Mouse (Mus musculus): ENCODE data around the gene Abcc8.
A peak's percentile ranks its signal among the peaks of the same experiment; 100 is the strongest.

Gene Abcc8

GRCm38 (mm10) chr7:46104256-46104915 is 75.4 kb downstream of the Abcc8 start:
- peak; percentile 78 for DNase-seq

DNA sequence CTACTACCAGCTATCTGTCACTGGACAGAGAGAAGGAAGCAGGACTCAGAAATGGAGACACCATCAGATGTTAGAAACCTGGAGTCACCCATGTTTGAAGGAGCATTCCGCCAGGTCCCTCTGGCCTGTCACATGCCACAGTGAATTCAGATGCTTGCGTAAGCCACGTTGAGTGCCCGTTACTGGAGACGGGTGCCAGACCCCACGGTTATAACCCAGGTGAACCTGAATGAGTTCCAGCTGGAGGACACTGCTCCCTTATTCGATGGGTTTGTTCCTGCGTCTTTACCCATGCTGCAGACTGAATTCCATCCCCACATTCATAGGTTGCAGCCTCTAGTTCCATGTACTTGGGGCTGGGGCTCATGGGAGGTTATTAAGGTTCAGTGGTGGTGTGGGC is 76.1 kb downstream of the Abcc8 start:
- no peak for DNase-seq

DNA sequence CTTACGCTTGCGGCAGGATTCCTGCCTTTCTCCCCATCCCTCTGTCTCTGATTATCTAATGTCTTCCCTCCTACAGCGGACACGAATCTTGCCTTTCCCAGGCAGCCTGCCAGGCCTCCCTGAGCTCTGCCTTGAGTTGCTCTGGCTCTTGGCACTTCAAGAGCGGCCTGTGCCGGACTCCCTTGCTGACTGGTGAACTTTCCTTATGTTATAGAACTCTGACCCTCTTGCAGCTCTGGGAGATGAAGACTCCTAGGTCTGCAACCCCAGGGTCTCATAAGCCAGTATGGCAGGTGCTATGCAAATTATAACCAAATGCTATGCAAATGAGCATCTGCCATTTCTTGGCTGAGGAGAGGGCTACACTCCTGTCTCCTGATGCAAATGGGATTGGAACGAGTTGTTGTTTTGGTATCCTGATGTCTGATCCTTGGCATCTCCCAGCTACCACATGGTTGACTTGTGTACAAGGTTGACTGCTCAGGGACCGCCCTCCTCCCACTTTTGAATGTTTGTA is 76.7 kb downstream of the Abcc8 start:
- peak; percentile 70 for DNase-seq

GRCm38 (mm10) chr7:46100563-46100962 is 79.3 kb downstream of the Abcc8 start, which contains the start of gene Kcnj11:
Gene Kcnj11 (minus strand): TSS chr7:46100764.
- peak; percentile 89 for DNase-seq

GRCm38 (mm10) chr7:46099682-46100081 is 80.2 kb downstream of the Abcc8 start:
- peak; percentile 61 for DNase-seq

DNA sequence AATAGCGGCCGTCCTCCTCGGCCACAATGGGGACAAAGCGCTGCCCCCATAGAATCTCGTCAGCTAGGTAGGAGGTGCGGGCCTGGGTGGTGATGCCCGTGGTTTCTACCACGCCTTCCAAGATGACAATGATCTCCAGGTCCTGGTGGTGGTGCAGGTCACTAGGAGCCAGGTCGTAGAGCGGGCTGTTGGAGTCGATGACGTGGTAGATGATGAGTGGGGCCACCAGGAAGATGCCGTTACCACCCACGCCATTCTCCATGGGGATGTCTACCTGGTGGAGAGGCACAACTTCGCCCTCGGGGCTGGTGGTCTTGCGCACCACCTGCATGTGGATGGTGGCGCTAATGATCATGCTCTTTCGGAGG is 80.9 kb downstream of the Abcc8 start:
- no peak for DNase-seq

- DNase-seq, result peak; percentile 75
Measured at GRCm38 (mm10) chr7:46098221-46098918, 81.5 kb downstream of the Abcc8 start.

GRCm38 (mm10) chr7:46097319-46097783 is 82.5 kb downstream of the Abcc8 start:
- peak; percentile 55 for DNase-seq

- DNase-seq, result peak; percentile 79
Measured at GRCm38 (mm10) chr7:46096136-46096535, 83.7 kb downstream of the Abcc8 start.

GRCm38 (mm10) chr7:46092803-46093202 is 87.0 kb downstream of the Abcc8 start:
- no peak for DNase-seq

DNA sequence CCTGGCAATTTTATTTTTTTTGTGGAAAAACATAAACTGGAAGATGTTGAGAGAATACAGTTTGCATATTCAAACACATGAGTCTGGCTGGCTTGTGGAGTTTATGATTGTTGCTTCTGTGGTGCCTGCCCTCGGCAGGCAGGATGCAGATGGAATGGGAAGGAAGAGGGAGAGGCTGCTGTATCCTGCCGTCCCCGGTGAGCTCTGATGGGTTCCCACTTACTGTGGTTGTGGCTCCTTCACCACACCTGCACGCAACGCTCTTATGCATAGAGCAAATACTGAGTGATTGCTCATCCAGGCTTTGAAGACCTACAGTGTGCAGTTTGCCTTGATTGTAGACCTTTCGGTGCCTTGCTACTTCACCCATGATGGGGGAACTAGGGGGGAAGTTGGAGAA is 91.6 kb downstream of the Abcc8 start:
- DNase-seq, result no peak

DNA sequence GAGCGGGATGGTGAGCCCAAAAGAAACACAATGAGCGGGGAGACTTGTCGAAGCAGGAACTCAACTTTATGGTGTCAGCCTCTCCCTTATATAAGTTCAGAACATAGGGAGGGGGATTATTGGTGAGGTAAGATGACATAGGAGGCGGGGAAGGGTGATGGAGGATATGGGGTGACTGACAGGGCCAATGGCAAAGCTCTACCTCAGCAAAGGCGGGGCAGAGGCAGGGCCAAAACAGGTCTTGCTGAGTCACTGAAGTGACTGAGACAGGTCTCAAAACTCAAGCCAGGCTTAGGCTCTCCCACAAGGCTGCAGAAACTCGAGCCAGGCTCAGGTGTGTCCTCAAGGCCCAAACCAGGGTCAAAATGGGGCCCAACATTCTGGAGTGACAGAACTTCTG is 93.5 kb downstream of the Abcc8 start:
- no peak for DNase-seq

DNA sequence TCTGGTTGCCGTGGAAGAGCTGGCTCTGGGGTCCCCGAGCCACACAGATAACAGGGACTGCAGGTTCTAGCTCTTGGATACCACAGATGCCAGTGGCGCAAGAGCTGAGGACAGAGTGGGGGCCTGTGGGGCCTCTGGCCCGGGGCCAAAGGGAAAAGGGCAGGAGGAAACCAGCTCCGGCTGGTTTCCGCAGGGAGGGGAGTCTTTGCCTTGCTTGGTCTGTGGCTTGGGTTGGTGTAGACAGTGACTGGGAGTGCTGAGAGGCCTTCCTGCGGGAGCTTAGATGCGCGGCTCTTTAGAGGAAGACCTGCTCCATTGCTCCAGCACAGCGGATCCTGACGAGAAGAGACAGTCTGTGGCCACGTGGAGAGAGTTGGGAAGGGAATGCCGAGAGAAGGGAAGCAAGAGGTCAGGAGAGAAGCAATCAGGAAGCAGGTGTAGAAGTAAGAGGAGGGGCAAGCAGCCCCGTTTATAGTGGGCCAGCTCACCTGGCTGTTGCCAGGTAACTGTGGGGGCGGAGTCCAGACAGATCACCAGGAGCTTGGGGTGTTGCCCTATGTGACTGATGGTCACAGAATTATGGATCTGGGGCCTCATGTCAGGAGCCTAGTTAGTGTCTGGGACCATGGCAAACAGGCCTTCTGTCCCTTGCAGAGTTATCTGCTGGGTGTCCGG is 94.9 kb downstream of the Abcc8 start:
- no peak for DNase-seq

GRCm38 (mm10) chr7:46084024-46084423 is 95.8 kb downstream of the Abcc8 start:
- DNase-seq, result no peak

DNA sequence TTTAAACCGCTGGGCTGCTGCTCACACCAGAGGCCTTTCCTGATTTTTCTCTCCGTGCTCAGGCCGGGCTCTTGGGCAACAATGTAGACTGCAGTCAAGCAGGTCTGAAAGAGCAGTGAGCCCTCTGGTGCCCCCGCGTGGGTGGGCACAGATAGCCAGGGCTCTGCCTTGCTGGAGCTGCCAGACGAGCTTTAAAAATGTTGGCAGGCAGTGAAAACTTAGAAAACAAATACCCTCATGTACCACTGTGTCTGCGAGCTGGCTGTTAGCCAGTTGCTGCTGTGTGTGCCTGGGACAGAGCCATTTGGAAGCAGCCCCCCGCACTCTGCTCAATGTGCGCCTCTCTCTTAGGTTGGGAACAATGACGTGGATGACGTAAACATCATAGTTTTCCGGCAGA is 102.2 kb downstream of the Abcc8 start:
- DNase-seq, result no peak

DNA sequence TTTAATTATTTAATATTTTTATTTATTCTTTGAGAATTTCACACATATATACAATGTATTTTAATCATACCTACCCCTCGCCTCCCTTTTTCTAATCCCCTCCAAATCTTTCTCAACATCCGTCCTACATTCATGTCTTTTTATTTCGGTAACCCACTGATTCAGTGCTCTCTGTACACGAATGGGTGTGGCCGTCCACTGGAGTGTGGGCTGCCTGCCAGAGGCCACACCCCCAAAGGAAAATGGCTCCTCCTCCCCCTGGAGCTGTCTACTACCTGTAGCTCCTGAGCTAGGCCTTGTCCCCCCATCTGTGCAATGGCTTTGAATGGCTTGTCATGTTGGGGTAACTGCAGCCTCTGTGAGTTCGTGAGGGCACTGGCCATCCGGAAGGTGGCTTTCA is 103.0 kb downstream of the Abcc8 start:
- no peak for DNase-seq

GRCm38 (mm10) chr7:46068831-46069230 is 111.0 kb downstream of the Abcc8 start:
- DNase-seq, result no peak

- DNase-seq, result no peak
Measured at GRCm38 (mm10) chr7:46063296-46063695, 116.5 kb downstream of the Abcc8 start.

GRCm38 (mm10) chr7:46061614-46062013 is 118.2 kb downstream of the Abcc8 start:
- DNase-seq, result no peak

DNA sequence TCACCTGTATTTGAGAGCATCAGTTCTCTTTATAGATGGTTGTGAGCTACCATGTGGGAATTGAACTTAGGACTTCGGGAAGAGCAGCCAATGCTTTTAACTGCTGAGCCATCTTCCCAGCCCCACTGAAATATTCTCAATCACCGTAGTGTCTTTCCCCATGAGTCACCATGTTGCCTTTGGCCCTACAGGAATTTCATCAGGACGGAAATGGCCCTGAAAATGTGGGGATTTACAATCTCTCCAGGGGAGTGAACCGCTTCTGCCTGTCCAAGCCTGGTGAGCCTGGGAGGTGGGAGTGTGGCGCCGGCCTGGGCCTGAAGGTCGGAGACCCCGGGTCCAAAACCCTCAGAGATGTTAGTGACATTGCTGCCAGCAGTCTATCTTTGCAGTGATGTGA is 119.1 kb downstream of the Abcc8 start:
- no peak for DNase-seq

- DNase-seq, result no peak
Measured at GRCm38 (mm10) chr7:46058882-46059281, 121.0 kb downstream of the Abcc8 start.

Measured in cerebellum, adult 9-10 months (tissue).